ENCODE assay signal across 12 mouse cellular contexts in the genomic region with DNA sequence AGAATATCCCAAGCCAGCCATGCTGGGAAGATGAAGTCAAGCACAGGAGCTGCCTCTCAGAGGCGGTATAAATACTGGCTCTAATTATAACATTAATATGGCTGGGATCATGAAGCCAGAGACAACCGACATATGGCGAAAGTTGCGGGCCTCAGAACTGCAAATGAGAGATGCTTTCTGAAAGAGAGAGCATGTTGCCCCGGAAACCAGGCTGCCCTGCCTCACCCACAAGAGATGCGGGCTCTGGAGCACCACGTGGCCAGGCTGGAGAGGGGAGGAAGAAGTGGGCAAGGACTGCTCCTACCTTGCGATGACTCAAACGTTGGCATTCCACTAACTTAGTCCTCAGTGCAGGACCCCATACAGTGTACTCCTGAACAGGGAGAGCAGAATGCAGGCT.
DNase-seq lines count a peak whose midpoint lies in the region; ATAC-seq and TF ChIP-seq lines count a peak whose summit lies in the region.
"Had no signal": no experiment of that assay in that cellular context is flagged by ENCODE, and none has a peak within 500 bp of the region (broad histone marks: within the 10 kb centered on the region; RNA-seq: fewer than 3 reads in every experiment).

No protein-coding gene starts in this region.

- H3K9me3 ChIP-seq in hindbrain, postnatal 0 days (ENCODE audit: low read length): no peaks in the 10 kb centered on the region
- H3K9me3 ChIP-seq in midbrain, embryonic 14.5 days (ENCODE audit: control insufficient read depth, low read length): no peaks in the 10 kb centered on the region
- H3K9me3 ChIP-seq: heart, embryonic 13.5 days; limb, embryonic 10.5 days had no signal

- no peak overlapping the region for H3K4me3 ChIP-seq in hindbrain, postnatal 0 days (ENCODE audit: low read length)
- no peak overlapping the region for H3K4me3 ChIP-seq in midbrain, embryonic 14.5 days (replicated peaks; ENCODE audit: low read depth, low read length)
- H3K4me3 ChIP-seq: heart, embryonic 13.5 days; limb, embryonic 10.5 days had no signal

- H3K36me3 ChIP-seq in hindbrain, postnatal 0 days (ENCODE audit: insufficient read depth, low read length): no peaks in the 10 kb centered on the region
- H3K36me3 ChIP-seq in midbrain, embryonic 14.5 days (ENCODE audit: control insufficient read depth, insufficient read depth, low read length): no peaks in the 10 kb centered on the region
- H3K36me3 ChIP-seq: heart, embryonic 13.5 days; limb, embryonic 10.5 days had no signal

- peak; percentile 15 to 29 for DNase-seq in left cerebral cortex, adult 18-20 months (ENCODE audit: low spot score in 2 of 2)
- no peak for DNase-seq in left cerebral cortex, adult 11 months (ENCODE audit: low spot score)
- peak; percentile 38 for DNase-seq in hindbrain, postnatal 0 days (ENCODE audit: low spot score)
- DNase-seq in midbrain, embryonic 14.5 days: peak; percentile 48
- no peak for DNase-seq in spleen, postnatal 36 days (ENCODE audit: low spot score in 2 of 2)
- no peak for DNase-seq in testis, postnatal 14 days (ENCODE audit: low spot score)
- no peak for DNase-seq in spleen, adult 12 weeks (ENCODE audit: low spot score)
- DNase-seq: kidney, adult 2 months; lung, embryonic 14.5 days had no signal

- no peak overlapping the region for H3K4me2 ChIP-seq in hindbrain, postnatal 0 days (ENCODE audit: low read depth, low read length)
- H3K4me2 ChIP-seq in midbrain, embryonic 14.5 days (ENCODE audit: low read length): no peak overlapping the region
- H3K4me2 ChIP-seq: heart, embryonic 13.5 days; lung, embryonic 14.5 days had no signal

- TF ChIP-seq CTCF in hindbrain, postnatal 0 days (IDR thresholded peaks at IDR 0.05; ENCODE audit: low read depth): no peak

- peak; percentile 40; the same call in 1 of the 2 replicates for ATAC-seq in hindbrain, postnatal 0 days
- ATAC-seq in midbrain, embryonic 14.5 days (ENCODE audit: low FRiP score, low TSS enrichment): peak; percentile 46; the same call in 1 of the 2 replicates
- no peak for ATAC-seq in megakaryocyte-erythroid progenitor cell, adult 5-6 weeks (replicated peaks; ENCODE audit: low FRiP score, low TSS enrichment, poor library complexity, severe bottlenecking)

- no peak overlapping the region for H3K27ac ChIP-seq in hindbrain, postnatal 0 days
- H3K27ac ChIP-seq in midbrain, embryonic 14.5 days (replicated peaks; ENCODE audit: low read depth, low read length): no peak overlapping the region
- H3K27ac ChIP-seq: heart, embryonic 13.5 days; limb, embryonic 10.5 days had no signal

- H3K27me3 ChIP-seq in hindbrain, postnatal 0 days (ENCODE audit: insufficient read depth, low read length): no peaks in the 10 kb centered on the region
- no peaks in the 10 kb centered on the region for H3K27me3 ChIP-seq in midbrain, embryonic 14.5 days (ENCODE audit: control insufficient read depth, insufficient read depth, low read length)
- H3K27me3 ChIP-seq: heart, embryonic 13.5 days had no signal

- 38% methylated on average over 9 of the region's 9 CpGs for WGBS in hindbrain, postnatal 0 days
- WGBS in midbrain, embryonic 14.5 days: 44% methylated on average over 9 of the region's 9 CpGs

- H3K4me1 ChIP-seq in hindbrain, postnatal 0 days (ENCODE audit: insufficient read depth, low read length): no peaks in the 10 kb centered on the region
- H3K4me1 ChIP-seq in midbrain, embryonic 14.5 days (ENCODE audit: control insufficient read depth, insufficient read depth, low read length): peaks cover 7% of the 10 kb centered on the region; the same call in 1 of the 2 replicates
- H3K4me1 ChIP-seq: heart, embryonic 13.5 days had no signal

- no peak overlapping the region for H3K9ac ChIP-seq in hindbrain, postnatal 0 days (replicated peaks; ENCODE audit: low read length)
- H3K9ac ChIP-seq in midbrain, embryonic 14.5 days (replicated peaks; ENCODE audit: low read length): no peak overlapping the region
- H3K9ac ChIP-seq: heart, embryonic 13.5 days; lung, embryonic 14.5 days had no signal

Comparison
In these comparisons a context has a peak if more than half of its experiments do, and no peak if none do; other contexts are left out.
1. DNase-seq: peak in left cerebral cortex, adult 18-20 months (2 of 2), hindbrain, postnatal 0 days (single experiment) and midbrain, embryonic 14.5 days (single experiment); none in left cerebral cortex, adult 11 months (single experiment), spleen, postnatal 36 days (0 of 2), testis, postnatal 14 days (single experiment) and spleen, adult 12 weeks (single experiment).